Mouse (Mus musculus) erythroblast, embryonic 14.5 days (primary cell): ENCODE measurements around the gene Slc5a10.

Experiments used
- GATA1 ChIP-seq: IDR thresholded peaks from 2 replicates; pipeline ENCODE4 v1.6.1; 2012; ENCODE audit warnings: low read length, inconsistent platforms, mixed read lengths
- TAL1 ChIP-seq: IDR thresholded peaks from 3 replicates; pipeline ENCODE4 v1.6.1; 2012; ENCODE audit warnings: low read length, inconsistent platforms, mixed read lengths

DNA sequence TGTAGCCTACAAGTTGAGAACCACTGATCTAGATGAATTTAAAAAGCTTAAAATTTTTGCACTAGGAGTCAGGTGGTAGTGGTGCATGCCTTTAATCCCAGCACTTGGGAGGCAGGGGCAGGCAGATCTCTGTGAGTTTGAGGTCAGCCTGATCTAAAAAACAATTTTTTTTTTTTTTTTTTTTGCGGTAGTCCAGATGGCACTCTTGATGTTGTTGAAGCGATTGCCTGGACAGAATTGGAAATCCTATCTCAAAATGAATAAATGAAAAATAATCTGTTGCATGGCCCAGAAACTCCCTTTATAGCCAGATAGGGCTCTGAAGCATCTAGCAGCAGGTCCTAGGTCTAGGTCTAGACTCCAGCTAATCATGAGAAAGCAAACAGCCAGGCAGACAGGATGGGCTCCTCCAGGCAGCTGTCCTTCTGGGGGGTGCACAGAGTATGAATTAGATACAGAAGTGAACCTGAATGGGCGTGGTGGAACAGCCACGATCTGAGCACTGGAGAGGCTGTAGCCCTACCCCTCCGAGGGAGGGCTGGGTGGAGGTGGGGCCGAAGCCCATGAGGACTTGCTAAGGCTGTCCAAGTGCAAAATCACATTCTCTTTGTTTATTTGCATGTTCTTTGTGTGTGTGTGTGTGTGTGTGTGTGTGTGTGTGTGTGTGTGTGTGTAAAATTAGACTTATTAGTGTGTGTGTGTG, 64.3 kb downstream of the Slc5a10 start:
- TF ChIP-seq GATA1 (no peak), TAL1 (no peak)
